Mouse (Mus musculus): ENCODE data around the gene Cog6. TPM values are rescaled to one million over a fixed set of nuclear protein-coding genes. Genes with fewer than 3 reads are reported as not detected.

The Cog6 gene
- total RNA-seq, 2 experiments from 2014 or later, result 32.8 to 36.3 TPM

GRCm38 (mm10) chr3:52937739-52938306 is 79.2 kb downstream of the Cog6 start:
- no peak for DNase-seq (ENCODE audit: low spot score in 2 of 2)
- intact Hi-C loops (cut with DNase I), result no loop called here

GRCm38 (mm10) chr3:52931956-52932355 is 85.1 kb downstream of the Cog6 start:
- no peak for DNase-seq (ENCODE audit: low spot score in 2 of 2)
- intact Hi-C loops (cut with DNase I), result no loop called here

Other genes starting within 250 kb of the Cog6 start
- 10 to 100 TPM; 30.2 to 37.0 TPM for gene Lhfp, start 24.3 kb upstream of the Cog6 start, total RNA-seq (2021)